Mouse (Mus musculus) bone marrow, adult 2 months (tissue): ENCODE data around the gene Kif18b. TPM values are rescaled to one million over a fixed set of nuclear protein-coding genes. Genes with fewer than 3 reads are reported as not detected.

Experiments used
- H3K27ac ChIP-seq: fragments of 200-500 bp; 2 replicates; pipeline ENCODE4 v1.5.1; 2012; ENCODE audit warnings: low read depth, mild to moderate bottlenecking, control low read depth, inconsistent platforms, low read length; ENCODE audit not compliant: control insufficient read depth, poor library complexity, insufficient read depth
- H3K4me1 ChIP-seq: fragments of 200-500 bp; 2 replicates; pipeline ENCODE4 v1.6.1; 2011; ENCODE audit warnings: low read length; ENCODE audit not compliant: control insufficient read depth, insufficient read depth
- H3K4me3 ChIP-seq: fragments of 200-500 bp; replicated peaks from 2 replicates; pipeline ENCODE3; 2011; ENCODE audit warnings: mild to moderate bottlenecking, low read depth, low read length, control low read depth; ENCODE audit not compliant: control insufficient read depth
- CTCF ChIP-seq: fragments of 200-500 bp; IDR thresholded peaks from 2 replicates; pipeline ENCODE4 v1.5.1; 2011; ENCODE audit warnings: low read length, control low read depth; ENCODE audit not compliant: control insufficient read depth, insufficient read depth
- POLR2A ChIP-seq: fragments of 200-500 bp; IDR thresholded peaks from 2 replicates; pipeline ENCODE4 v1.6.1; 2011; ENCODE audit warnings: low read depth, mild to moderate bottlenecking, control low read depth, low read length, borderline replicate concordance; ENCODE audit not compliant: control insufficient read depth
- WGBS: fragments of 180-500 bp; shearing (Covaris S2); methylation state at CpG from one replicate; pipeline ENCODE4 v1.1.7; 2018; 5-methylcytosine and 5-hydroxymethylcytosine counted together
- polyA plus RNA-seq: library from polyadenylated mRNA; stranded (reverse); fragments of >200 nt; gene quantifications from 2 replicates; pipeline ENCODE4 v1.2.4, GENCODE M21; 2011; ENCODE audit warnings: low replicate concordance; ENCODE audit not compliant: missing spikeins, insufficient read depth, insufficient read length

Kif18b gene
- polyA plus RNA-seq, 1 experiment, result 37.0 TPM

DNA sequence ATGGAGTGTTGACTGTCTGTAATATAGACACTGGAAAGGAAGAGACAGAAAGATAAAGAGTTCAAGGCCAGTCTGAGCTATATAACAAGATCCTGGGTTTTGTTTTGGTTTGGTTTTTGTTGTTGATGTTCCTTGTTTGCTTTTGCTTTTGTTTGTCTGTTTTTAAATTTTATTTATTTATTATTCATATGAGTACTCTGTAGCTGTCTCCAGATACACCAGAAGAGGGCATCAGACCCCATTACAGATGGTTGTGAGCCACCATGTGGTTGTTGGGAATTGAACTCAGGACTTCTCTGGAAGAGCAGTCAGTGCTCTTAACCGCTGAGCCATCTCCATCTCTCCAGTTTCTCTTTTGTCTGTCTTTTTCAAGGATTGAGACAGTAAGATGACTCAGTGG is 33.9 kb upstream of the Kif18b start:
- WGBS, result 71% methylated on average over 1 of the region's 1 CpGs
- Histone ChIP-seq H3K4me3 (no peak overlapping the region), H3K27ac (no peak overlapping the region), H3K4me1 (no peaks in the 10 kb centered on the region)
- TF ChIP-seq POLR2A (no peak), CTCF (no peak)

DNA sequence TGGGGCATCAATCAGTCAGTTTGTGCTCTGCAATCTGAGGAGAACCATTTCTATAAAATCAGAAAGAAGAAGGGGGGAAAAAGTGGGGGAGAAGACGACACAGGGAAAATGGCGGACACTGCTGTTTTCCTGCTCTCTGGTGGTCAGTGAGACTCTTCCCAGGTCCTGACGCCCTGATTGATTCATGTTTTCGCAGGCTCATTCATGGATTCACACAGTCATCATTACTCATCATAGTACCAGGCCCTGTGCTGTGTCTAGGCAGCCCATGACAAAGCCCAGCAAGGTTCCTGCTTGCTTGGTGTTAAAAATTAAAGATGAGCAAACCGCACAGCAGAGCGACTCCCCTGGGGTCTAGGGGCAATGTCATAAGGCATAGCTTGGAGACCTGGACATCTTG is 33.5 kb upstream of the Kif18b start:
- Histone ChIP-seq H3K4me1 (no peaks in the 10 kb centered on the region), H3K4me3 (no peak overlapping the region), H3K27ac (no peak overlapping the region)
- 85% methylated on average over 6 of the region's 6 CpGs for WGBS
- no peak for TF ChIP-seq CTCF
- TF ChIP-seq POLR2A, result no peak

DNA sequence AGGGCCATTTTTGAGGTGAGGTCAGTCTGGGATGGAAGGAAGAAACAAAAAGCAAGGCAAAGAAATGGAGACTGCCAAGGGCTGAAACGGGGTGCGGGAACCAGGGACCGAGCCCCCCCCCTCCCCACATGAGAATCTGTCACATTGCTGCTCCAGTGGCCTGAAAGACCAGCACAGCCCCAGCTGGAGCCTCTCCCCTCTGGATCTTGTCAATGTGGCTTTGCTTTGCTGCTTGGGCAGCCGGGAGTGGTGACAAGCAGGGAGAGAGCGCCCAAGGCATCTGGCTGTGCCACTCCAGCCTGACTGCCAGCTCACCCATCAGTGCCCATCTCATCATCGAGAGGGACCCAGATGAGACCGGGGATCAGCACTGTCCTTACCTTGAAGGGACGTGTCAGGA is 32.8 kb upstream of the Kif18b start:
- TF ChIP-seq POLR2A (no peak), CTCF (no peak)
- H3K4me1 ChIP-seq, result no peaks in the 10 kb centered on the region
- H3K27ac ChIP-seq, result no peak overlapping the region
- no peak overlapping the region for H3K4me3 ChIP-seq
- WGBS, result 71% methylated on average over 8 of the region's 8 CpGs

DNA sequence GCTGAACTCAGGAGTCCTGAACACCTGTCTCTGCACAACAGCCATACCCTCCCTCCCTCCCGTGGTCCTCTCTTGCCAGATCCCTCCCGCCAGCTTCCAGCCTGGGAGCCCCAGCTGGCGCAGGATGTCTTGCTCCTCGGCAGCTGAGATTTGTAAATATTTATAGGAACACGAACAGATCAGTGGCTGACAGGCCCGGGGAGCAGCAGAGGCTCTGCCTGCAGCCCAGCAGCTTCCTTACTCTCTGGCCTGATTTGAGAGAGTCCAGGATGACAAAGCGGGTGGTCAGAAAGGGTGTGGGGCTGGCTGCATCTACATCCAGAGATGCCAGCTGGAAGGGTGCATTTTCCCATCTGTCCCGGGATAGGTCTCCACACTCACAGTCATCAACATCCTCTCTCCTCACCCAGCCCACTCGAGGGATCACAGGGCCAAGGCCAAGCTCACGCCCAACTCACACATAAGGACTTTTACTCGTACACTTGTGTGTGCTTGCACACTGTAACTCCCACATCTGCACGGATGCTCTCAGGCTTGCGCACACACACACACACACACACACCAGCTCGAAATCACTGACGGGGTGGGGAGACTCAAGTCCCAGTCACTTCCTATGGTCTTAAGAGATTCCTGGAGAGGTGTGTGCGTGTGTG is 32.2 kb upstream of the Kif18b start:
- no peak overlapping the region for H3K4me3 ChIP-seq
- 64% methylated on average over 16 of the region's 16 CpGs for WGBS
- TF ChIP-seq CTCF (no peak), POLR2A (no peak)
- no peaks in the 10 kb centered on the region for H3K4me1 ChIP-seq
- H3K27ac ChIP-seq, result no peak overlapping the region

DNA sequence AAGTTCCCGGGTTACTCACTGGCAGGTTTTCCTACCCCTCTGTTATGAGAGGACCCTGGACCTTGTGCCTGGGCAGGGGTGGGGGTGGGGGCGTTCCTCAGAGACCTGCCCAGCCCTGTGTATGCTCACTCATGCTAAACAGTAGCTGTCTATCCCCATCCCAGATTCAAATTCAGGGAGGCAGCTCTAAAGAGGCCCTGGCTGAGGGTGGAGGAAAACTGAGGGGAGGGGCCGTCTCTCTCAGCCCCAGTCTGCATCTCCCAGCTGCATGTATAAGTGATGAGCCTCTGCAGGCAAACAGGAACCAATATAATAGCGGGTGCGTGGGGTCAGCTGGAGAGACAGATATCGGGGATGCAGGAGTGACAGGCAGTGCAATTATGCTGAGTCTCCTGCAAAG is 28.0 kb upstream of the Kif18b start:
- TF ChIP-seq CTCF (no peak), POLR2A (no peak)
- WGBS, result 56% methylated on average over 6 of the region's 6 CpGs
- Histone ChIP-seq H3K4me3 (no peak overlapping the region), H3K27ac (no peak overlapping the region), H3K4me1 (no peaks in the 10 kb centered on the region)

DNA sequence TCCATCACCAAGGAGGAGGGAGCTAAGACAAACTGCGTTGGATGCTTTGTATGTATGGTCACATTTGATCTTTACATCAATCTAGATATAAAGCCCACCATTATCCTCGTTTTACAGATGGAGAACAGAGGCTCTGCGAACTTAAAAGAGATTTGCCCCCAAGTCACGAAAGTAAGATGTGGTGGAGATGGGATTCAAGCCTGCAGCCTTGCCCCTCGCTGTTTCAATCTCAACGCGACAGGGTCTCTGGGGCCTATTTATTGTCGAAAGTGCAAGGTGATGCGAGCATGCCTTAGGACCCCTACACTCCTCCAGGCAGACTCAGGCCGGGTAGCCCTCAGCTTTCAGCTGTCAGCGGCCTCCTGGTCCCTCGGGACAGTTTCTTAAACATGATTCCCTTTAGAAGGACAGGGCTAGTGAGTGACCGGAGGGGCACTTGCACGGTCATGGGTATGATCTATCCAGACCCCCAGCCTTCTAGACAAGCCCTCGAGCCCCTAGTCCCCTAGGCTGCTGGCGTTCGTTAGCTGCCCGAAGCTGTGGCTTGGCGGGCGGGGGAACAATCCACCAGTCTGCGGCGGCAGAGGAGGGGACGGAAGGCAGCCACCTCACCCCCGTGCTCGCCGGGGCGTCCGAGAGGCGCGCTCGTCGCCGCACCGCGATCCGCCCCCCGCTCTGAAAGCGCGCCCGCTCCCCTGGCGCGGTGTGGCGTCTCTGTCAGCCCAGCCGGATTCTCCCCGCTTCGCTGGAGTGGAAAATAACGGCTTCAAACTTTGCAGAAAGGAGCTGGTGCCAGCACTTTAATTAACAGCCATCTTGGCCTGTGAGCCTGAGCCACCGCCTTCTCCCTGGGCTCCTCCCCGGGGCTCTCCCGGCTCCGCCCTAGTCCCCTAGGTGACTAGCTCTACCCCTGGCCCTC is 23.4 kb upstream of the Kif18b start:
- H3K4me1 ChIP-seq, result no peaks in the 10 kb centered on the region
- WGBS, result 2% methylated on average over 51 of the region's 51 CpGs
- peak overlapping the region; percentile 16 for H3K4me3 ChIP-seq

DNA sequence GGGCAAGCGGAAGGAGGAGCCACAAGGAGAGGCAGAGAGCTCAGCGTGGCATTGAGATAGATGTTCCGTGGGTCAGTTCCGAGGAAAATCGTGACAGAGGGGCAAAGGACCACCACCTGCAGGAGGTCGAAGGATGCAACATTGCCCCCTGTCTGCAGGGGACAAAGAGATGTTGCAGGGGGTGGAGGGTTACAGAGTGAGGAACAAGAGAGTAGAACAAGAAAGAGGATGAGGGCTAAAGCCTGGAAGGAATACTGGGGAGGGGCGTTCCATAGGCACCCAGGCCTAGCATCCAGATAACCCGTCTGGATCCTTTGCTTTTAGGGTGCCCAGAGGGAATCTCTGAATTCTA is 22.0 kb upstream of the Kif18b start:
- no peak overlapping the region for H3K27ac ChIP-seq
- TF ChIP-seq CTCF (no peak), POLR2A (no peak)
- 10% methylated on average over 8 of the region's 8 CpGs for WGBS
- no peak overlapping the region for H3K4me3 ChIP-seq
- H3K4me1 ChIP-seq, result no peaks in the 10 kb centered on the region

More for the DNA sequence above, 23.4 kb upstream of the Kif18b start:
- TF ChIP-seq POLR2A (no peak), CTCF (no peak)
- H3K27ac ChIP-seq, result no peak overlapping the region

DNA sequence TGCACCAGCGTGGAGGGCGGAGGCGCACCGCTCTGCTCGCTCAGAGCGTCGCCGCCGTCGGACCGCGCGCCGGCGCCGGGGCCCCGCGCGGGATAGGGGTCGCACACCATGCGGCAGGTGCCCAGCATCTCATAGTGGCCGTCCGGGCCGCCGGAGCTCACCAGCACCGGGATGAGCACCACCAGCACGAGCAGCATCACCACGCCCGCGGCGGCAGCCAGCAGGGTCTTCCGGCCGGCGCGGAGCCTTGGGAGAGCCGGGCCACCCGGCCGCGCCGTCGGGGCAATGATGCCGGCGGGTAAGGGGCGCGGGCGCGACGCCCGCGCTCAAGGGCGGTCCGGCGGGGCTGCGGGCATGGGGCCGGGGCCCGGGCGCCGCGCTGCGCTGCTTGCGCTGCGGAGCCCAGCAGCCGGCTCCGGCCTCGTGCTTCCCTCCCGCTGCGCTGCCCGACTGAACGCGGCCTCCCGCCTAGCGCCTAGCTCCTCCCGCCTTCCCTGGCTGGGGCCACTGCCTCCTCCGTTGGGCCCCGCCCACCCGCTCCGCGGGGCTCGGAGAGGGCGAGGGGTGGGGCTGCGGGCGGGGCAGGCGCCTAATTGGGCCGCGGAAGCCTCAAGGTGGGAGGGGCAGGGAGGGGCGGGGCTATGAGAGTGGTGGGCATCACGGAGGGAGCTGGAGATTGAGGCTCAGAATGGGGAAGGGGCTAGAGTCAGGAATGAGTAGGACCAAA is 21.5 kb upstream of the Kif18b start, which contains the start of gene C1ql1:
Gene C1ql1 (minus strand): TSS at position 424 of the 727 bp plus-strand sequence.
- no peak within 1 kb of the TSS for H3K4me3 ChIP-seq
- H3K27ac ChIP-seq, result peak within 1 kb of the TSS; percentile 11; the same call in 1 of the 2 replicates
- no peak for TF ChIP-seq CTCF
- TF ChIP-seq POLR2A, result no peak
- 2% methylated on average over 87 of the region's 87 CpGs for WGBS
- H3K4me1 ChIP-seq, result no peaks in the 10 kb centered on the region
